Mouse (Mus musculus): ENCODE data around the gene Pex13. TPM values are rescaled to one million over a fixed set of nuclear protein-coding genes. Genes with fewer than 3 reads are reported as not detected.

Pex13 gene
- polyA plus RNA-seq (2014; fragmentation: Illumina TruSeq; extraction: RNeasy Lipid Tissue Mini Kit (QIAGEN cat#74804); ENCODE audit: insufficient read depth, low read depth, low replicate concordance), result 17.5 TPM

DNA sequence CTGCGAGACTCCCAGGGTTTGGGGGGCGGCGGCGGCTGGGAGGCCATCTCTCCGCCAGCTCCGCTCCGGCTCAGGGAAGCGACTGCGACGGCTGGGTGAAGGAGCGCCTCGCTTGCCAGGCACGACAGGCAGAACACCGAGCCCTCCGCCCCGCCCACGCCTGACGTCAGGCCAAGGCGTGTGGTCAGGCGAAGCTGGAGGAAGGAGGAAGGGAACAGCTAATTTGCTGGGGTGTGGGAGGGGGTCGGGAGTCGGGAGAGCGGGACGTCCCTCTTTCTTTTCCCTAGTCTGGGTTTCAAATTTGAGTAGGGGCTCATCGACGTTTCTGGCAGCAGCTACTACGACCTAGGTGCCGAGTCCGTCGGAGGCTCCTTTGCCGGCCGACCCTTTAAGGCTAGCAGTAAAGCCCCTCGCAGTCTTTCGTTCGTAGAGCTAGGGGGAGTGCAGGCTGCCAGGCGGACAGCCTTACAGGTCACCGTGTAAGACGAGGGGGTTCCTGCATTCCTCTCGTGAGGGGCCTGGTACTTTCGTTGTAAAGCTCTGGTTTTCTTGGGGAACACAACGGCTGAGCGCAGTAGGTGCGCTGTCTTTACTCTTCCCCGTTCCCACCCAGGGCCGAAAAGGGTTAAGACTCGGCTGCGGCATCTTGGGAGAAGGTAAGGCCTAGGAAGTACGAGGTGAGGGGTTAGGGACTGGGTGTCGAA lies at the start of gene Pex13:
TSS of gene Pex13 (minus strand) at position 162 of the 704 bp plus-strand sequence.

GRCm38 (mm10) chr11:23665311-23665786 lies 410 bp downstream of the Pex13 start, which contains the start of gene Pus10:
Pus10 (plus strand) TSS chr11:23665674.

DNA sequence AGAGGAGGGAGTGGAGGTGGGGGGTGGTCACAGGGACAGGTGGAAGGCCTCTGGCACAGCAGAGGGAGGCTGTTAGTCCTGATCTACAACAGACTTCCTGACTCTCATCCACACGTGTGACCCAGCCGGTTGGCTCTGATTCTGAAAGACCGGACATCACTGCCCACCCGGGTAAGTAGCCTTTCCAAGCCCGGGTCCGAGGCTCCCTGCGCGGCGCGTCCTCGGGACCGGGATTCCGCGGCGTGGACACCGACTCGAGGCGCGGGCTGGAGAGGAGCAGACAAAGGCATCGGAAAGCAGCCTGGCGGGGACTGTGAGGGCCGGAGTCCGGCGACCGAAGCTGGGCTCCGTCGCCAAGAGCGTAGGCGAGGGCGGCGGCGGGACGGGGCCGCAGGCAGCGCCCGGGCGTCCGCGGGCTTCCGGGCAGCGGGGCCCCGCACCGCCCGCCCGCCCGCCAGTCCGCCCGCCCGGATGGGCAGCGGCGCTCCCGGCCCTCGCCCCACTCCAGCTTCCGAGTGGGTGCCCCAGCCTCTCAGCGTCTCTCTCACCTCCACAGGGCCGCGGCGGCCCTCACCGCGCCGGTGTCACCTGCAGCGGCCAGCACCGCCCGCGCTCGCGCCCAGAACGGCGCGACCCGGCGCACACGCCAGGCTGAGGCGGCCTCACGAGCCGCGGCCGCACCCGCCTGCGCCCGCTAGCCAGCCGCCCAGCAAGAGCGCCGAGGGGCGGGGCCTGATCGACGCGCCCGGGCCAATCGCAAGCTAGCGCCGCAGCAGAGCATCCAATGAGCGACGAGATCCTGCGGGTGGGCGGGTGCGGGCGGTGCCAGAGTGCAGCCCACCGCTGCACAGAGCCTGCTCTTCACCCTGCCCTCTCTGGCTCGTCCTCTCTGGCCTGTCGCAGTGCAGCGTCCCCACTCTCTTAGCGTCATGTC lies 32.5 kb downstream of the Pex13 start, which contains the start of gene 0610010F05Rik:
TSS of gene 0610010F05Rik (minus strand) at position 695 of the 934 bp plus-strand sequence.

Other genes starting within 250 kb of the Pex13 start
- gene Ahsa2, start 167.9 kb downstream of the Pex13 start, polyA plus RNA-seq (2014; fragmentation: Illumina TruSeq; extraction: RNeasy Lipid Tissue Mini Kit (QIAGEN cat#74804); ENCODE audit: insufficient read depth, low read depth, low replicate concordance), result 19.0 TPM
- not detected for gene 1700093K21Rik, start 144.8 kb downstream of the Pex13 start, polyA plus RNA-seq (2014; fragmentation: Illumina TruSeq; extraction: RNeasy Lipid Tissue Mini Kit (QIAGEN cat#74804); ENCODE audit: insufficient read depth, low read depth, low replicate concordance)
- 6.4 TPM for gene 0610010F05Rik, start 32.3 kb downstream of the Pex13 start, polyA plus RNA-seq (2014; fragmentation: Illumina TruSeq; extraction: RNeasy Lipid Tissue Mini Kit (QIAGEN cat#74804); ENCODE audit: insufficient read depth, low read depth, low replicate concordance)
- gene Pus10, start 285 bp downstream of the Pex13 start, polyA plus RNA-seq (2014; fragmentation: Illumina TruSeq; extraction: RNeasy Lipid Tissue Mini Kit (QIAGEN cat#74804); ENCODE audit: insufficient read depth, low read depth, low replicate concordance), result 6.2 TPM
- gene Rel, start 105.0 kb upstream of the Pex13 start, polyA plus RNA-seq (2014; fragmentation: Illumina TruSeq; extraction: RNeasy Lipid Tissue Mini Kit (QIAGEN cat#74804); ENCODE audit: insufficient read depth, low read depth, low replicate concordance), result 2.7 TPM
- 5.8 TPM for gene Papolg, start 229.3 kb upstream of the Pex13 start, polyA plus RNA-seq (2014; fragmentation: Illumina TruSeq; extraction: RNeasy Lipid Tissue Mini Kit (QIAGEN cat#74804); ENCODE audit: insufficient read depth, low read depth, low replicate concordance)